Mouse (Mus musculus) small intestine, adult 2 months (tissue): ENCODE data around the gene Kcnab2.

Experiments used
- CTCF ChIP-seq: fragments of 200-500 bp; IDR thresholded peaks from 2 replicates; pipeline ENCODE4 v1.5.1; 2012; ENCODE audit warnings: low read depth, mild to moderate bottlenecking, control low read depth, inconsistent platforms, low read length, moderate library complexity, mixed read lengths; ENCODE audit not compliant: insufficient replicate concordance, insufficient read length; ENCODE audit errors: extremely low read depth
- POLR2A ChIP-seq: fragments of 200-500 bp; IDR thresholded peaks from 2 replicates; pipeline ENCODE4 v1.6.1; 2012; ENCODE audit warnings: low read depth, mild to moderate bottlenecking, control low read depth, inconsistent platforms, low read length, moderate library complexity

GRCm38 (mm10) chr4:152359700-152360099 lies 118.0 kb downstream of the Kcnab2 start:
- TF ChIP-seq CTCF, result no peak
- no peak for TF ChIP-seq POLR2A
